Mouse (Mus musculus) MEL (cell line): ENCODE data around the gene Tfap2e. TPM values are rescaled to one million over a fixed set of nuclear protein-coding genes. Genes with fewer than 3 reads are reported as not detected.

Experiments
- DNase-seq: peaks from one replicate; pipeline ENCODE4 v3.0.0; 2011; ENCODE audit warnings: low read depth, low spot score
- H3K27ac ChIP-seq: 2 replicates; pipeline ENCODE4 v1.5.1; 2012; ENCODE audit warnings: low read depth, mild to moderate bottlenecking, control low read depth, low read length, moderate library complexity; ENCODE audit not compliant: control insufficient read depth
- H3K27me3 ChIP-seq, 2 experiments: fragments of 150-350 bp in 1 of 2; sonication (generic) in 1 of 2; 2 replicates each; pipeline ENCODE4 v1.6.1; 2012; ENCODE audit warnings: low read length in 2 of 2, mild to moderate bottlenecking in 2 of 2, improper control_type of control experiment in 1 of 2, moderate library complexity in 1 of 2; ENCODE audit not compliant: insufficient read depth in 2 of 2, control insufficient read depth in 1 of 2
- H3K36me3 ChIP-seq, 2 experiments: 2 replicates each; pipeline ENCODE4 v1.6.1; 2012 to 2014; ENCODE audit warnings: low read length in 2 of 2, improper control_type of control experiment in 1 of 2, inconsistent platforms in 1 of 2, mild to moderate bottlenecking in 1 of 2; ENCODE audit not compliant: insufficient read depth in 2 of 2, control insufficient read depth in 1 of 2
- H3K4me1 ChIP-seq, 2 experiments: fragments of 150-350 bp in 1 of 2; sonication (generic) in 1 of 2; 2 replicates each; pipeline ENCODE4 v1.6.1; 2012; ENCODE audit warnings: low read length in 2 of 2, improper control_type of control experiment in 1 of 2, mild to moderate bottlenecking in 1 of 2; ENCODE audit not compliant: insufficient read depth in 2 of 2, control insufficient read depth in 1 of 2
- H3K4me3 ChIP-seq, 2 experiments: fragments of 150-350 bp in 1 of 2; sonication (generic) in 1 of 2; 2 replicates each; pipeline ENCODE4 v1.5.1; 2012; ENCODE audit warnings: low read depth in 2 of 2, low read length in 2 of 2, mild to moderate bottlenecking in 2 of 2, moderate library complexity in 2 of 2, control low read depth in 1 of 2, improper control_type of control experiment in 1 of 2; ENCODE audit not compliant: control insufficient read depth in 1 of 2, insufficient read depth in 1 of 2
- H3K79me2 ChIP-seq: 2 replicates; pipeline ENCODE4 v1.6.1; 2012; ENCODE audit warnings: mild to moderate bottlenecking, low read length, moderate library complexity; ENCODE audit not compliant: control insufficient read depth, poor library complexity, insufficient read depth
- H3K9ac ChIP-seq: 2 replicates; pipeline ENCODE4 v1.6.1; 2012; ENCODE audit warnings: low read depth, mild to moderate bottlenecking, control low read depth, low read length, moderate library complexity; ENCODE audit not compliant: control insufficient read depth, poor library complexity, severe bottlenecking
- H3K9me3 ChIP-seq: fragments of 150-350 bp; sonication (generic); replicated peaks from 2 replicates; pipeline ENCODE4 v1.6.1; 2012; ENCODE audit warnings: mild to moderate bottlenecking, low read length, improper control_type of control experiment, moderate library complexity; ENCODE audit not compliant: insufficient read depth
- CHD1 ChIP-seq: IDR thresholded peaks from 2 replicates; pipeline ENCODE4 v1.6.1; 2012; ENCODE audit warnings: low read depth, mild to moderate bottlenecking, inconsistent platforms, low read length, improper control_type of control experiment
- CTCF ChIP-seq, 3 experiments: IDR thresholded peaks in 2 of 3; conservative IDR thresholded peaks in 1 of 3; 2 replicates each; pipeline ENCODE4 v1.5.1; 2011 to 2012; ENCODE audit warnings: low read length in 3 of 3, low read depth in 2 of 3, mild to moderate bottlenecking in 2 of 3, improper control_type of control experiment in 1 of 3, inconsistent platforms in 1 of 3, mixed read lengths in 1 of 3, moderate library complexity in 1 of 3; ENCODE audit not compliant: control insufficient read depth in 1 of 3, insufficient read depth in 1 of 3, poor library complexity in 1 of 3, severe bottlenecking in 1 of 3
- EP300 ChIP-seq, 2 experiments: IDR thresholded peaks; 2 replicates each; pipeline ENCODE4 v1.6.1; 2011; ENCODE audit warnings: improper control_type of control experiment in 2 of 2, low read length in 2 of 2, low read depth in 1 of 2, mild to moderate bottlenecking in 1 of 2
- GABPA ChIP-seq: IDR thresholded peaks from 2 replicates; pipeline ENCODE4 v1.6.1; 2012; ENCODE audit warnings: low read depth, mild to moderate bottlenecking, inconsistent platforms, low read length, improper control_type of control experiment, moderate library complexity
- MAX ChIP-seq: IDR thresholded peaks from 2 replicates; pipeline ENCODE4 v1.6.1; 2011; ENCODE audit warnings: low read length, improper control_type of control experiment
- MEF2A ChIP-seq: IDR thresholded peaks from 2 replicates; pipeline ENCODE4 v1.6.1; 2014; ENCODE audit warnings: low read depth, mild to moderate bottlenecking, inconsistent platforms, low read length, improper control_type of control experiment; ENCODE audit not compliant: poor library complexity, insufficient replicate concordance, severe bottlenecking; ENCODE audit errors: extremely low read depth
- MXI1 ChIP-seq: IDR thresholded peaks from 2 replicates; pipeline ENCODE4 v1.6.1; 2011; ENCODE audit warnings: mild to moderate bottlenecking, low read depth, low read length, improper control_type of control experiment
- NELFE ChIP-seq: IDR thresholded peaks from 2 replicates; pipeline ENCODE4 v1.6.1; 2011; ENCODE audit warnings: low read depth, low read length, improper control_type of control experiment
- RAD21 ChIP-seq: IDR thresholded peaks from 2 replicates; pipeline ENCODE4 v1.6.1; 2011; ENCODE audit warnings: mild to moderate bottlenecking, low read depth, low read length, improper control_type of control experiment
- RCOR1 ChIP-seq: IDR thresholded peaks from 2 replicates; pipeline ENCODE4 v1.6.1; 2012; ENCODE audit warnings: low read depth, mild to moderate bottlenecking, inconsistent platforms, low read length, improper control_type of control experiment
- SMC3 ChIP-seq: IDR thresholded peaks from 2 replicates; pipeline ENCODE4 v1.6.1; 2011; ENCODE audit warnings: low read depth, low read length, improper control_type of control experiment
- TCF12 ChIP-seq: IDR thresholded peaks from 2 replicates; pipeline ENCODE4 v1.6.1; 2014; ENCODE audit warnings: low read depth, mild to moderate bottlenecking, inconsistent platforms, low read length, improper control_type of control experiment, moderate library complexity
- ZC3H11A ChIP-seq: IDR thresholded peaks from 2 replicates; pipeline ENCODE4 v1.6.1; 2012; ENCODE audit warnings: low read depth, mild to moderate bottlenecking, inconsistent platforms, low read length, improper control_type of control experiment
- polyA plus RNA-seq, 2 experiments: library from polyadenylated mRNA; stranded (reverse) in 1 of 2; unstranded in 1 of 2; fragments of >175 nt in 1 of 2; fragments of >200 nt in 1 of 2; gene quantifications; 2 replicates each; pipeline versions ENCODE4 v1.2.1 to v1.2.4; 2012; ENCODE audit warnings: low replicate concordance in 2 of 2, low read depth in 1 of 2; ENCODE audit not compliant: insufficient read length in 2 of 2, insufficient read depth in 1 of 2, missing spikeins in 1 of 2
- total RNA-seq: library from RNA; depleted of rRNA; stranded (reverse); fragments of 300-350 nt; gene quantifications from 2 replicates; pipeline ENCODE4 v1.2.3, GENCODE M21; 2012; rRNA removed

The Tfap2e gene
- total and polyA plus RNA-seq, 3 experiments, result 0.03 TPM; not detected in 2

GRCm38 (mm10) chr4:126677054-126678003 is 58.7 kb downstream of the Tfap2e start, which contains the start of gene Psmb2 (continued):
- TF ChIP-seq RCOR1, result peak; percentile 94
- 0 out of 4 replicates have a peak, but pooled peaks of 1 of the 2 experiments have one; percentile 26 for TF ChIP-seq EP300 (IDR thresholded peaks at IDR 0.05; ENCODE audit: low read depth in 1 of 2, low read length in 2 of 2)
- TF ChIP-seq RAD21, result no peak
- TF ChIP-seq GABPA, result no peak
- peak; percentile 98 for TF ChIP-seq MXI1
- TF ChIP-seq MEF2A, result no peak
- TF ChIP-seq TCF12, result peak; percentile 61; the same call in 1 of the 2 replicates
- TF ChIP-seq CHD1, result no peak
- no peak for TF ChIP-seq CTCF (IDR thresholded peaks at IDR 0.05 in 2 of 3, conservative IDR thresholded peaks at IDR 0.05 in 1 of 3; ENCODE audit: control insufficient read depth in 1 of 3, insufficient read depth in 1 of 3, low read depth in 2 of 3, low read length in 3 of 3, poor library complexity in 1 of 3, severe bottlenecking in 1 of 3)

GRCm38 (mm10) chr4:126667075-126667474 is 69.0 kb downstream of the Tfap2e start:
- H3K36me3 ChIP-seq, result no peaks in the 10 kb centered on the region
- TF ChIP-seq NELFE, result no peak
- peak; percentile 51 for TF ChIP-seq RAD21
- TF ChIP-seq ZC3H11A, result 0 out of 2 replicates have a peak, but pooled peaks have one; percentile 9
- TF ChIP-seq CTCF (IDR thresholded peaks at IDR 0.05 in 2 of 3, conservative IDR thresholded peaks at IDR 0.05 in 1 of 3; ENCODE audit: control insufficient read depth in 1 of 3, insufficient read depth in 1 of 3, low read depth in 2 of 3, low read length in 3 of 3, poor library complexity in 1 of 3, severe bottlenecking in 1 of 3), result peak; percentile 38 to 54 (median 46)
- no peak for TF ChIP-seq MAX
- TF ChIP-seq SMC3, result peak; percentile 47
- H3K27me3 ChIP-seq, result peaks cover 0 to 8% of the 10 kb centered on the region in 2 experiments; a peak in 3 of 4 replicates
- no peak overlapping the region for H3K4me3 ChIP-seq
- no peaks in the 10 kb centered on the region for H3K79me2 ChIP-seq
- no peak overlapping the region for H3K27ac ChIP-seq
- peak; percentile 40 for DNase-seq
- no peak overlapping the region for H3K9ac ChIP-seq
- H3K4me1 ChIP-seq, result no peaks in the 10 kb centered on the region
- no peaks in the 10 kb centered on the region for H3K9me3 ChIP-seq

Other genes starting within 250 kb of the Tfap2e start
- 0.39 and 0.42 TPM in 2 replicates for gene Ago4, start 202.8 kb downstream of the Tfap2e start, total RNA-seq
- gene Ago4, start 202.8 kb downstream of the Tfap2e start, polyA plus RNA-seq, result 1 to 10 TPM in 1 of 2 experiments, not detected in 1; 1.8 TPM
- gene Clspn, start 179.3 kb downstream of the Tfap2e start, total RNA-seq, result 42.0 and 46.9 TPM in 2 replicates
- gene Clspn, start 179.3 kb downstream of the Tfap2e start, polyA plus RNA-seq, result 100 to 1,000 TPM in 1 of 2 experiments, 10 to 100 TPM in 1; 64.0 to 618 TPM
- gene 5730409E04Rik, start 126.4 kb downstream of the Tfap2e start, total RNA-seq, result not detected in 2 replicates
- gene 5730409E04Rik, start 126.4 kb downstream of the Tfap2e start, polyA plus RNA-seq, result not detected
- gene Psmb2, start 58.6 kb downstream of the Tfap2e start, total RNA-seq, result 201 and 224 TPM in 2 replicates
- 100 to 1,000 TPM in 1 of 2 experiments, not detected in 1; 433 TPM for gene Psmb2, start 58.6 kb downstream of the Tfap2e start, polyA plus RNA-seq
- 24.3 and 27.3 TPM in 2 replicates for gene Ncdn, start 17.2 kb upstream of the Tfap2e start, total RNA-seq
- gene Ncdn, start 17.2 kb upstream of the Tfap2e start, polyA plus RNA-seq, result 10 to 100 TPM in 1 of 2 experiments, not detected in 1; 36.2 TPM
- 9.7 and 10.2 TPM in 2 replicates for gene AU040320, start 17.3 kb upstream of the Tfap2e start, total RNA-seq
- gene AU040320, start 17.3 kb upstream of the Tfap2e start, polyA plus RNA-seq, result 10 to 100 TPM in 1 of 2 experiments, not detected in 1; 17.1 TPM
- gene Zmym4, start 231.9 kb upstream of the Tfap2e start, total RNA-seq, result 14.9 and 16.8 TPM in 2 replicates
- gene Zmym4, start 231.9 kb upstream of the Tfap2e start, polyA plus RNA-seq, result 10 to 100 TPM; 23.6 to 71.1 TPM